Mouse (Mus musculus): ENCODE results near the gene Ccndbp1.
"Not testable (repeated sequence)": the region's sequence is repeated elsewhere in the genome, so short reads cannot be mapped to it uniquely, and the experiment has no call there.

Ccndbp1 gene

DNA sequence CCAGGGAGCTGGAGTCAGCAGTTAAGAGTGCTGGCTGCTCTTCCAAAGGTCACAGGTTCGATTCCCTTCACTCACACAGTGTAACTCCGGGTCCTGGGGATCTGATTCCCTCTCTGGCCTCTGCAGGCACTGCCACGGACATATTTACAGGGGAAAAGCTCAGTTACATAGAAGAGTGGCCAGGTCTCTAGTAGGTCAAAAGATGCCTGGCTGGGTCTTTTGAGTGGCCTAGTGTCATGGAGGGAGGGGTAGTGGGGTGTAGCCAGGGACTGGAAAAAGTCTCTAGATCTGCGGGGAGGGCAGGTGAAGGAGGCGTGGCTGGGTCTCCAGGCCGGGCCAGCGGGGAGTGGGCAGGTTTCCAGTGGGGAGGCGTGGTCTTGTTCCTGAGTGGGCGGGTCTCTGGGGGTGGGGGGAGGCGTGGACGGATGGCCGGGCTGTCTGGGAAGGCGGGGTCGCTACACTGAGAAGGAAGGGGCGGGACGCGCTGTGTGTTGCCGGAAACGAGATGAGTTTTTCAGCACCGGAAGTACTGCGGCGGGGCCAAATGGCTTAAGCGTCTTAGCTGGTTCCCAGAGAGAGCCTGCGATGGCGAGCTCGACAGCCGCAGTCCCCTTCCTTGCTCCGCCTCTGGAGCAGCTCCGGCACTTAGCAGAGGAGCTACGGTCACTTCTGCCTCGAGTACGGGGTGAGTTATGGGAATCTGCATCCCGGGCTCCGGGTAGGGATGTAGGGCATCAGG lies at the start of gene Ccndbp1:
Gene Ccndbp1, plus strand, starts transcription at position 479 of the 739 bp plus-strand sequence.
- DNase-seq (ENCODE audit: low read depth, low spot score): peak; percentile 86

DNA sequence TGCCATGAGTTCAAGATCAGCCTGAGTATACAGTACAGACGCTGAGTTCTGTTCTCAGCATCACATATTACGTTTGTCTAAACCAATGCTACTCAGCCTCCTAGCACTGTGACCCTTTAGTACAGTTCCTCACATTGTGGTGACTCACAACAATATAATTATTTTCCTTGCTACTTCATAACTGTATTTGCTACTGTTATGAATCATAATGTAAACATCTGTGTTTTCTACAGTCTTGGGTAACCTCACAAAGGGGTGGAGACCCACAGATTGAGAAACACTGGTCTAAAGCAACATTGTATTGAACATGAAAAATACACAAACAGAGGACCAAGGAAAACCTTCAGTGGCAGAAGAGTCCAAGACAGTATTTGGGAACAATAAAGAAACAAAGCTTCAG lies 48.8 kb upstream of the Ccndbp1 start:
- DNase-seq (ENCODE audit: low read depth, low spot score): no peak

GRCm38 (mm10) chr2:120959827-120960226 lies 48.4 kb upstream of the Ccndbp1 start:
- no peak for DNase-seq (ENCODE audit: low read depth, low spot score)

DNA sequence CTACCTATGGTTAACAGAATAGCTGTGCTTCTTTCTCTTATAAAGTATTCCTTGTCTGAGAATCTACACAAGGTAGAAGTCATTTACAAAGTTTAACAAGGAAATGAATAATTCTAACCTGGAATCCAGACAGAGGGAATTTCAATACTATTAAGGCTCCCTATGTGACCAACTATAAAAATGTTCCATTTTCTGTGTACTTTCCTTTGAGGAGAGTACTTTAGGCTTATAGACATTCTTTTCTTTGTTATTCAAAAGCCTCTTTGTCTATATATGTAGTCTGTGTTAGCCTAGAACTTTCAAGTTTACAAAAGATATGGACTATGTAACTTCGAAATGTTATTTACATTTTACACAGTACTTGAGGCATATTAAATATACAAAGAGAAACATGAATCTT lies 47.9 kb upstream of the Ccndbp1 start:
- no peak for DNase-seq (ENCODE audit: low read depth, low spot score)

GRCm38 (mm10) chr2:120963110-120963509 lies 45.1 kb upstream of the Ccndbp1 start:
- no peak for DNase-seq (ENCODE audit: low read depth, low spot score)

- no peak for DNase-seq (ENCODE audit: low read depth, low spot score)
Observed at GRCm38 (mm10) chr2:120965486-120965885, 42.7 kb upstream of the Ccndbp1 start.

GRCm38 (mm10) chr2:120970045-120970539 lies 38.1 kb upstream of the Ccndbp1 start:
- DNase-seq (ENCODE audit: low read depth, low spot score): no peak

GRCm38 (mm10) chr2:120970559-120971080 lies 37.6 kb upstream of the Ccndbp1 start, which contains the start of gene Ubr1:
Gene Ubr1 (minus strand): TSS chr2:120970715.
- DNase-seq (ENCODE audit: low read depth, low spot score): peak; percentile 84

- DNase-seq (ENCODE audit: low read depth, low spot score): no peak
Observed at GRCm38 (mm10) chr2:120971766-120972165, 36.4 kb upstream of the Ccndbp1 start.

DNA sequence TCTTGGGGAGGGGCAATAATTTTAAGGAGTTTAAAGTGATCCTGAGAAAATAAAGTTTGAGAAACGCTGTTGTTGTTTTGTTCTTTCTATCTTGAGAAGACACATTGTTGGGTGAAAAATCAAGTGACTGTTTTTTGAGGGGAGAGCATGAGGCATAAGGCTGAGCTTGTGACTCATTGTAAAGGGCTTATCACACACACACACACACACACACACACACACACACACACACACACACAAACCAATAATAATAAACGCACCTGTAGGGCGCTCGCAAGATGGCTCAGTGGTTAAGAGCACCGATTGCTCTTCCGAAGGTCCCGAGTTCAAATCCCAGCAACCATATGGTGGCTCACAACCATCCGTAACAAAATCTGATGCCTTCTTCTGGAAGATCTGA lies 35.9 kb upstream of the Ccndbp1 start:
- DNase-seq (ENCODE audit: low read depth, low spot score): not testable (repeated sequence)

DNA sequence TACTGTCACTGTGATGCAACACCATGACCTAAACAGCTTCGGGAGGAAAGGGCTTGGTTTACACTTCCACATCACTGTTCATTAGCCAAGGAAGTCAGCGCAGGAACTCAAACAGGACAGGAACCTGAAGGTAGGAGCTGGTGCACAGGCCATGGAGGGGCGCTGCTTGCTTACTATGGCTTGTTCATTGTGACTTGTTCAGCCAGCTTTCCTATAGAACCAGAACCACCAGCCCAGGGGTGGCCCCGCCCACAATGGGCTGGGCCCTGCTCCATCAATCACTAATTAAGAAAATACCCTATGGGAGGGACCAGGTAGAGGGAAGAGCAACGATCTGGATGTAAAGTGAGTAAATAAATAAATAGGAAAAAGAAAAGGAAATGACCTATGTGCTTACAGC lies 35.2 kb upstream of the Ccndbp1 start:
- DNase-seq (ENCODE audit: low read depth, low spot score): no peak

DNA sequence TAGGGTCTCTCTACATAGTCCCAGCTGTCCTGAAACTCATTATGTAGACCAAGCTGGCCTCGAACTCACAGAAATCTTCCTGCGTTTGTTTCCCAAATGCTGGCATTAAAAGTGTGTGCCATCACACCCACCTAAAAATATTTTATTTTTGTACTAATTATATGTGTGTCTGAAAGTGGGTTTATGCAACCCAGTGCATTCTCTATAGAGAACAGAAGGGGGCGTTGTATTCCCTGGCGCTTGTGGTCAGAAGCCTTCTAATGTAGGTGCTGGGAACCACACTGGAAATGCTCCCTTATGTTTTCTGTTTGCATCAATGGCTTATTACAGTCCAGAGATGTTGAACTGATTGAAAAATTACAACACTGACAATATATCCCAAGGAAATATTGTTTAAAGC lies 31.9 kb upstream of the Ccndbp1 start:
- no peak for DNase-seq (ENCODE audit: low read depth, low spot score)

GRCm38 (mm10) chr2:120976990-120977925 lies 30.9 kb upstream of the Ccndbp1 start, which contains the start of gene Tmem62:
Gene Tmem62 (plus strand): TSS chr2:120977017.
- no peak for DNase-seq (ENCODE audit: low read depth, low spot score)

DNA sequence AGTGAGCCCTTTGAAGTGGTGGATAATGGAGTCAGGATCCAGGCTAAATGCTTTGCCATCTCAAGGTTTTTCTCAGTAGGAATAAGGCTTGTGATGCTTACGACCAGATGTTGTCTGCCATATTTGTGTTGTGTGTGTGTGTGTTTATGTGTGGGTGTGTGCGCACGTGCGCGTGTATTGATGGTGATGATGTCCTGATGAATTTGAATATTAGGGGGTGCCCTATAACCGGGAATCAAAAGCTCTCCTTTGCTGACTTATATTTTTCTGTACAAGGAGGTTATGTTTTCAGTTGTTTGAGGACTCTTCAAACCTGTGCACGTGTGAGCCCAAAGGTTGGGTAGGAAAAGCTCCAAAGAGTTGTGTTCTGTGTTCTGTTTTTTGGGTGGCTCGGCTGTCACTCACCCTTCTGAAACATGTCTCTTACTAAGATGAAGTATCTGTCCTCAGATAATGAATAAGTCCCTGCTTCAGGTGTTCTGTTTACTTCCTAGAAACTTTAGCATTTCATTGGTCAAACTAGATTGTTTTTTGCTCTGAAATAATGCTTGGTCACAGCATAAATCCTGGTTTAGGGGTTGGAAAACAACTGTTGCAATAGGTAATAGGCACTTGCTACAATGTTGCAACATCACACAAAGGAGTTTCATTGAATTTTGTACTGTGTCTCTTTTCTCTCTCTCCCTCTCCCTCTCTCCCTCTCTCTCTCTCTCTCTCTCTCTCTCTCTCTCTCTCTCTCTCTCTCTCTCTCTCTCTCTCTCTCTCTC lies 30.1 kb upstream of the Ccndbp1 start:
- no peak for DNase-seq (ENCODE audit: low read depth, low spot score)

- DNase-seq (ENCODE audit: low read depth, low spot score): no peak
Observed at GRCm38 (mm10) chr2:120978693-120979037, 29.5 kb upstream of the Ccndbp1 start.

- no peak for DNase-seq (ENCODE audit: low read depth, low spot score)
Observed at GRCm38 (mm10) chr2:120979819-120980218, 28.4 kb upstream of the Ccndbp1 start.

GRCm38 (mm10) chr2:120980861-120981260 lies 27.3 kb upstream of the Ccndbp1 start:
- no peak for DNase-seq (ENCODE audit: low read depth, low spot score)

DNA sequence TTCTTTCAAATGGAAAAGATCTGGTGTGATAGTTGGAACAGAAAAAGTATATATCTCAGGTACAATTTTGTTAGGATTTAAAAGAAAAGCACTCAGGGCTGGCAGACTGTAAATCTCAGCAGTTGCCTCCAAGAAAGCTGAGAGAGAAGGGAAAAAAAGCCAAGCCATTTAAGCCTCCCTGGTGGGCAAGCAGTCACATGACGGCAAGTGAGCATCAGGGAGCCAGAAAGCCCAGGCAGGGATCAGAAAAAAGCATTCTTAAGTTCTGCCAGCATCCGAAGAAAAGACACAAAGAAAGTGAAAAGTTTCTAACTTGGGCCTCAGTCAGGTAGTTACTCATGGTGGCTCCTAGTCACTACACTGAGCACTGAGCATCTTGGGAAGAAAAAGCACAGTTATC lies 24.6 kb upstream of the Ccndbp1 start:
- no peak for DNase-seq (ENCODE audit: low read depth, low spot score)

DNA sequence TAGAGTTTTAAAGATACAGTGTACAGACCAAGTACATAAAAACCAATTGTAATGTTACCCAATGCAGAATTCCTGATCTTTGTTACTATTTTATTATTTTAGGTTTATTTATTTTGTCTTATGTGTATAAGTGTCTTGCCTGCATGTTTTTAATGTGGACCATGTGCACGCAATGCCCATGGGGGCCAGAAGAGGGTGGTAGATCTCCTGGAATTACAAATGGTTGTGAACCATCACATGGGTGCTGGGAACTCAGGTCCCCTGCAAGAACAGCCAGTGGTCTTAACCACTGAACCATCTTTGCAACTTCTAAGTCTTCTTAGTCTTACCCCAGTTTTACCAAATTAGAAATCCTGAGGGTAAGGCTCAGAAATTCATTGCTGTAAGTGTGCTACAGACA lies 23.0 kb upstream of the Ccndbp1 start:
- DNase-seq (ENCODE audit: low read depth, low spot score): no peak

GRCm38 (mm10) chr2:120991196-120991595 lies 17.0 kb upstream of the Ccndbp1 start:
- no peak for DNase-seq (ENCODE audit: low read depth, low spot score)

DNA sequence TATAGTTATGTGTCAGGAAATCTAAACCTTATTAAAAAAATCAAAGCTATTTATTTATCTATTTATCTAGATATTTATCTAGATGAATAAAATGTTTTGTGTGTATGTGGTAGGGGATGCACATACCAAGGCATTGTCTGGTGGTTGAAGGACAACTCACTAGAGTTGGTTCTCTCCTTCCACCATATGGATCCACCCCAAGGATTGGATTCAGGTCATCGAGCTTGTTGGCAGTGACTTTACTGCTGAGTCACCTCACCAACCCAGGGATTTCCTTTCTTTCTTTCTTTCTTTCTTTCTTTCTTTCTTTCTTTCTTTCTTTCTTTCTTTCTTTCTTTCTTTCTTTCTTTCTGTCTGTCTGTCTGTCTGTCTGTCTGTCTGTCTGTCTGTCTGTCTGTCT lies 11.6 kb upstream of the Ccndbp1 start:
- DNase-seq (ENCODE audit: low read depth, low spot score): not testable (repeated sequence)

All from skeletal muscle tissue, adult 2 months (tissue).